Mouse (Mus musculus) megakaryocyte, embryonic 14.5 days (primary cell): ENCODE data around the gene Ppp1r9b.

Source experiments
- FLI1 ChIP-seq: IDR thresholded peaks from 2 replicates; pipeline ENCODE4 v1.6.1; 2012; ENCODE audit warnings: low read length, inconsistent platforms, mixed read lengths
- GATA1 ChIP-seq: IDR thresholded peaks from 3 replicates; pipeline ENCODE4 v1.6.1; 2012; ENCODE audit warnings: mixed read lengths, low read length, inconsistent platforms, borderline replicate concordance

DNA sequence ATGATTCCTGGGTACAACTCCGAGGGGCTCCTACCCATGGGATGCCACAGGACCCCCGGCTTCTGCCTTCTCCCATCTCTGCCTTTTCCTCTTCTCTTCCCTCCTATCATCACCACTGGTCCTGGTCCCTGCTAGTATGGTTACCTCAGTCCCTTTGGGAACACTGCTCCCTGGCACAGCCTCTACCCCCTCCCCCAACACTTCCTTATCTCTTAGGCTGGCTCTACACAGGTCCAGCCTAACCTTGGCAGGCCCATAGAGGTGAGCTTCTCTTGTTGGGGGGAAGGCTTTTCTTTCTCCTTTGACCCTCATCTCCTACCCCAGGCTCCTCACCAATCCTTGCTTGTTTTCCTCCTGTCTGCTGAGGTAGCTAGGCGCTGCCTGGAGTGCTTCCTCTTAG lies 24.6 kb downstream of the Ppp1r9b start:
- no peak for TF ChIP-seq GATA1
- TF ChIP-seq FLI1: no peak
